Mouse (Mus musculus): Measurements from ENCODE around the gene 2610301B20Rik.

- TF ChIP-seq POLR2A (IDR thresholded peaks at IDR 0.05; ENCODE audit: low read depth, low read length) (no peak), CTCF (conservative IDR thresholded peaks at IDR 0.05; ENCODE audit: insufficient read depth, insufficient read length, low read depth, low read length) (no peak)
Measured at GRCm38 (mm10) chr4:10914766-10915165, 40.5 kb downstream of the 2610301B20Rik start.
